Mouse (Mus musculus): ENCODE data around the gene Rrp12. TPM values are rescaled to one million over a fixed set of nuclear protein-coding genes. Genes with fewer than 3 reads are reported as not detected.

Gene Rrp12
- polyA plus RNA-seq, 1 experiment, result 2.1 TPM

DNA sequence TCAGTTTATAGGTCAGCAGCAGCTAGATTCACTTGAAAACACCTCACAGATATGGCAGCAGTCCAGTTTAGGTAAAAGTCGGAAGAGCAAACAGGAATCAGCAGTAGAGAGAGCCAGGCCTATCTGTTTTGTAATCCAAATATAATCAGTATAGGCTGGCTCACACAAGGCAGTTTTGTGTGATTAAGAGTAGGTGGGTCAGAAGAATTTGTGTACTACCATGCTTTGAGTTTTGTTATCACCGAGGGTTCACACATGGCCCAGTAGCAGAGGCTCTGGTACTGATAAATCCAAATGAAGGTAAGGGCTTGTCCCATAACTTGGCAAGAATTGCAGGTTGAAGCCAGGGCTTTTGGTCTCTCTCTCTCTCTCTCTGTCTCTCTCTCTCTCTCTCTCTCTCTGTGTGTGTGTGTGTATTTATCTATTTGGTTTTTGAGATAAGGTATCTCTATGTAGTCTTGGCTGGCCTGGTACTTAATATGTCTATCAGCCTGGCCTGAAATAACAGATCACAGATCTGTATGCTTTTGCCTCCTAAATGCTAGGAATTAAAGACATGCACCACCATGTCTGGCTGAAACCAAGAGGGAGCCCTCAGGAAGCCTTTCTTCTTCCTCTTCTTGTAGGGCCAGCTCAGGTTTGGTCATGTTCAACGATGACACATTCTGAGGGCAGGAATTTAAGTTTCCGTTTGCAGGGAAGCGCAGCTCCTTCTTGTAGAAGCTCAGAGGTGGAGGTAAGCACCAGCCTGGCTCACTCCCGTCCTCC, 10.5 kb upstream of the Rrp12 start:
- H3K4me3 ChIP-seq (ENCODE audit: insufficient read depth, low read length), result no peak overlapping the region
- no peak for TF ChIP-seq CTCF (IDR thresholded peaks at IDR 0.05; ENCODE audit: low read depth, low read length)
- no peak for TF ChIP-seq POLR2A (IDR thresholded peaks at IDR 0.05; ENCODE audit: borderline replicate concordance, low read depth, low read length)
- no peak overlapping the region for H3K27ac ChIP-seq (ENCODE audit: insufficient read depth, low read depth, low read length)
- peaks cover 29% of the 10 kb centered on the region for H3K4me1 ChIP-seq (ENCODE audit: control insufficient read depth, insufficient read depth, low read length)

GRCm38 (mm10) chr19:41905246-41905645, 9.3 kb upstream of the Rrp12 start:
- TF ChIP-seq CTCF (IDR thresholded peaks at IDR 0.05; ENCODE audit: low read depth, low read length), result no peak
- TF ChIP-seq POLR2A (IDR thresholded peaks at IDR 0.05; ENCODE audit: borderline replicate concordance, low read depth, low read length), result no peak
- Histone ChIP-seq H3K27ac (ENCODE audit: insufficient read depth, low read depth, low read length) (no peak overlapping the region), H3K4me3 (ENCODE audit: insufficient read depth, low read length) (no peak overlapping the region), H3K4me1 (ENCODE audit: control insufficient read depth, insufficient read depth, low read length) (peaks cover 36% of the 10 kb centered on the region)

GRCm38 (mm10) chr19:41902848-41903593, 7.0 kb upstream of the Rrp12 start:
- Histone ChIP-seq H3K4me1 (ENCODE audit: control insufficient read depth, insufficient read depth, low read length) (peaks cover 38% of the 10 kb centered on the region), H3K27ac (ENCODE audit: insufficient read depth, low read depth, low read length) (no peak overlapping the region), H3K4me3 (ENCODE audit: insufficient read depth, low read length) (no peak overlapping the region)
- no peak for TF ChIP-seq POLR2A (IDR thresholded peaks at IDR 0.05; ENCODE audit: borderline replicate concordance, low read depth, low read length)
- TF ChIP-seq CTCF (IDR thresholded peaks at IDR 0.05; ENCODE audit: low read depth, low read length), result no peak

DNA sequence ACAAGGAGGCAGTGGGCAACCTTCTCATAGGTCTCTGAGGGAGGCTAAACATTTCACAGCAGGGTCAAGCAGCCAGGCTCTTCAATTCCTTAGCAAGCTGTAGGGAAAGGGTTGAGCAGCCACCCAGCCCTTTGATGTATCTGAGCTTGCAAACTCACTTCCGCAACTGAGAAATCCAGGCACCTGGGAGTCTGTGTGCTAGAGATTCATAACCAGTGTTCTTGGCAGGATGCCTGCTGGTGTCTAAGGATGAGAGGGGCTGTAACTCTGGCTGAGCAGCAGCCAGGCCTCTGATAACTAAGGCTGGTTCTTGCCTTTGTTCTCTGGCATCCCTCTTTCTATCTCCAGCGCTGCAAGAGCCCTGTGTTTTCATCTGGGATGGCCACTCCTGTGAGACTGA, 5.7 kb upstream of the Rrp12 start:
- TF ChIP-seq POLR2A (IDR thresholded peaks at IDR 0.05; ENCODE audit: borderline replicate concordance, low read depth, low read length), result no peak
- TF ChIP-seq CTCF (IDR thresholded peaks at IDR 0.05; ENCODE audit: low read depth, low read length), result no peak
- no peak overlapping the region for H3K27ac ChIP-seq (ENCODE audit: insufficient read depth, low read depth, low read length)
- peaks cover 30% of the 10 kb centered on the region for H3K4me1 ChIP-seq (ENCODE audit: control insufficient read depth, insufficient read depth, low read length)
- H3K4me3 ChIP-seq (ENCODE audit: insufficient read depth, low read length), result no peak overlapping the region

DNA sequence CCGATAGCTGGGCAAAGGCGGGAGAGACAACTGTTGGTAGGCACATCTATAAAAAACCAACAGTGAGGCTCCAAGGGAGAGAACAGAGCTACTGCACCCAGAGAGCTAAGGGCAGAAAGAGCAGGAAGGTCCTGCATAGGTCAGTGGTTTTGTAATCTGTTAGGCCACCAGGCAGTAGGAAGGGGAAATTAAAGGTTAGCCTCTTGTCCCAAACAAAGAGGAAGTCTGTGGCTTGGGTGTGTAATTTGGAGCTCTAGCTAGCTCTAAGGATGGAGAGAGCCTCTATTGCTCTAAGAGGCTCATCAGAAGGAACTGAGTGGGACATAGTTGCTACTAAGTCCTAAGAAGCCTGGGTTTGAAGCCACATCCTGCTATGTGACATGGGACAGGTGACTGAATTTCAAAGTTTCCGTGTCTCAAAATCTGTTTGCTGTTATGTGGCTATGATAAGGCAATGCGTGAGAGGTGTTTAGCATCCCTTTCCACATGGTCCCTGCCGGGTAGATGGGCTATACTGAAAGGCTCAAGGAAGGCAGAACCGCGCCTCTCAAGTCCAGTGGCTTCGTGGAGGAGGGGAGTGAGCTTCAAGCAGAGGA, 4.6 kb upstream of the Rrp12 start:
- TF ChIP-seq CTCF (IDR thresholded peaks at IDR 0.05; ENCODE audit: low read depth, low read length), result no peak
- no peak for TF ChIP-seq POLR2A (IDR thresholded peaks at IDR 0.05; ENCODE audit: borderline replicate concordance, low read depth, low read length)
- Histone ChIP-seq H3K4me1 (ENCODE audit: control insufficient read depth, insufficient read depth, low read length) (peaks cover 23% of the 10 kb centered on the region), H3K27ac (ENCODE audit: insufficient read depth, low read depth, low read length) (peak overlapping the region; percentile 14), H3K4me3 (ENCODE audit: insufficient read depth, low read length) (no peak overlapping the region)

DNA sequence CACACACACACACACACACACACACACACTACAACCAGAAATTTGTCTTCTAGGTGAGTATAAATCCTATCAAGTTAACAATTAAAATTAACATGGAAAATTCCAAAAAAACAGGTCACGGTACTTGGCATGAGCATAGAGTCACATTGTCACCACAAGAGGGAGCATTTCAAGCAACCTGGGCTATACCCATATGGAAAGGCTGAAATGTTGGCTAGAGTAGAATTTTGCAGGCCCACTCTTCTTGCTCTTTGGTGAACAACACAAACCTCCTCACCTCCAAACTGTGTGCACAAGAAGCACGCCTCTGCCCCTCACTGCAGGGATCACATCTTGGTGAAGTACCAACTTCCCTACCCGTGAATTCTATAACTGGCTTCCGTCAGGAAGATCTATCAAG, 2.9 kb upstream of the Rrp12 start:
- TF ChIP-seq POLR2A (IDR thresholded peaks at IDR 0.05; ENCODE audit: borderline replicate concordance, low read depth, low read length) (no peak), CTCF (IDR thresholded peaks at IDR 0.05; ENCODE audit: low read depth, low read length) (peak; percentile 25; the same call in 1 of the 2 replicates)
- Histone ChIP-seq H3K27ac (ENCODE audit: insufficient read depth, low read depth, low read length) (no peak overlapping the region), H3K4me1 (ENCODE audit: control insufficient read depth, insufficient read depth, low read length) (peaks cover 27% of the 10 kb centered on the region), H3K4me3 (ENCODE audit: insufficient read depth, low read length) (no peak overlapping the region)

GRCm38 (mm10) chr19:41896319-41896711, 342 bp upstream of the Rrp12 start:
- H3K27ac ChIP-seq (ENCODE audit: insufficient read depth, low read depth, low read length), result no peak overlapping the region
- H3K4me1 ChIP-seq (ENCODE audit: control insufficient read depth, insufficient read depth, low read length), result peaks cover 22% of the 10 kb centered on the region
- TF ChIP-seq CTCF (IDR thresholded peaks at IDR 0.05; ENCODE audit: low read depth, low read length) (no peak), POLR2A (IDR thresholded peaks at IDR 0.05; ENCODE audit: borderline replicate concordance, low read depth, low read length) (no peak)
- peak overlapping the region; percentile 86 for H3K4me3 ChIP-seq (ENCODE audit: insufficient read depth, low read length)

GRCm38 (mm10) chr19:41894959-41895358, 1.0 kb downstream of the Rrp12 start:
- peak overlapping the region; percentile 45 for H3K27ac ChIP-seq (ENCODE audit: insufficient read depth, low read depth, low read length)
- H3K4me3 ChIP-seq (ENCODE audit: insufficient read depth, low read length), result peak overlapping the region; percentile 86
- H3K4me1 ChIP-seq (ENCODE audit: control insufficient read depth, insufficient read depth, low read length), result peaks cover 11% of the 10 kb centered on the region
- TF ChIP-seq CTCF (IDR thresholded peaks at IDR 0.05; ENCODE audit: low read depth, low read length) (no peak), POLR2A (IDR thresholded peaks at IDR 0.05; ENCODE audit: borderline replicate concordance, low read depth, low read length) (no peak)

- Histone ChIP-seq H3K27ac (ENCODE audit: insufficient read depth, low read depth, low read length) (no peak overlapping the region), H3K4me1 (ENCODE audit: control insufficient read depth, insufficient read depth, low read length) (no peaks in the 10 kb centered on the region), H3K4me3 (ENCODE audit: insufficient read depth, low read length) (no peak overlapping the region)
- TF ChIP-seq CTCF (IDR thresholded peaks at IDR 0.05; ENCODE audit: low read depth, low read length) (no peak), POLR2A (IDR thresholded peaks at IDR 0.05; ENCODE audit: borderline replicate concordance, low read depth, low read length) (no peak)
Measured at GRCm38 (mm10) chr19:41888191-41888590, 7.8 kb downstream of the Rrp12 start.

- TF ChIP-seq CTCF (IDR thresholded peaks at IDR 0.05; ENCODE audit: low read depth, low read length) (no peak), POLR2A (IDR thresholded peaks at IDR 0.05; ENCODE audit: borderline replicate concordance, low read depth, low read length) (no peak)
- H3K4me3 ChIP-seq (ENCODE audit: insufficient read depth, low read length), result no peak overlapping the region
- no peaks in the 10 kb centered on the region for H3K4me1 ChIP-seq (ENCODE audit: control insufficient read depth, insufficient read depth, low read length)
- H3K27ac ChIP-seq (ENCODE audit: insufficient read depth, low read depth, low read length), result no peak overlapping the region
Measured at GRCm38 (mm10) chr19:41883882-41884281, 12.1 kb downstream of the Rrp12 start.
